Mouse (Mus musculus): Measurements from ENCODE around the gene Tdrd9. TPM values are rescaled to one million over a fixed set of nuclear protein-coding genes. Genes with fewer than 3 reads are reported as not detected.
"Not testable (repeated sequence)": the region's sequence is repeated elsewhere in the genome, so short reads cannot be mapped to it uniquely, and the experiment has no call there.

The Tdrd9 gene
- polyA plus RNA-seq, 1 experiment from 2014 or later, result 0.37 TPM

DNA sequence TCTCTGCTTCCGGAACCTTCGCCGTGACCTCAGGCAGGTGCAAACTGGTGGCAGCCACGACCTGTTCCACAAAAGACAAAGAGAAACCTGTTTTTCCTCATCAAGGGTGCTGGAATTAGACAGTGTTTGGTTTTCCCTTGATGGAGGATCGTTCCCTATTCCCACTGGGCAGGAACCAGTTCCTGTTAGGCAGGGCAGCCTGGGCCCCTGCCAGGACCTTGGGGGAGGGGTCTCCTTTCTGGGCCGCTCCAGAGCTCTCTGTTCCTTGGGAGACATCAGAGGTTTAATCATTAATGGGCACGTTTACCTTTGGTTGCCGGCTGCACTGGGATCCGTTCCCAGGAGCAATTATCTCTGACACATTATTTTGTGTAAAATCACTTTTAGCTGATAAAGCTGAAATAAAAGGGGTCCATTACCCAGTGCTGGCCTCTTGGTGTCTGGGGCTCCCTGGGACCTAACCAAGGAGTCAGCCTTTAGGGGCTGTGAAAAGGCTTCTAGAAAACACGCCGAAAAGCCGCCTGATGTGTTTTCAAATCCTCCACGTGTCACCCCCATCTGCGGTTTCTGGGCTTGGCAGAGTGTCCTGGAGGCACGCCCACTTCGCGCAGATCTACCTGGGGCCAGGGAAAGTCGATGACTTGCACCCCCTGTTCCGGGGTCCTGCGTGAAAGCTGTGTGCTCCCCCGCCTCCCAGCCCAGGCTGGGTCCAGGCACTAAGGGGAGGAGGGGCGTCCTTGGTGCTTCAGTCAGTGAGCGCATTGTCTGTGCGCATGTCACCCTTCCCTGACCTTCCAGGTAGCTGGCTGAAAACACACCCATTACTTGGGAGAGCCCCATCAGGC, 34.4 kb upstream of the Tdrd9 start:
- Histone ChIP-seq H3K4me2 (replicated peaks; ENCODE audit: low read depth, low read length) (no peak overlapping the region), H3K4me3 (ENCODE audit: low read depth, low read length) (no peak overlapping the region), H3K36me3 (ENCODE audit: control insufficient read depth, insufficient read depth, low read length) (no peaks in the 10 kb centered on the region), H3K9ac (ENCODE audit: low read depth, low read length) (no peak overlapping the region), H3K27ac (ENCODE audit: low read depth, low read length) (no peak overlapping the region), H3K9me3 (ENCODE audit: control insufficient read depth, low read length) (no peaks in the 10 kb centered on the region), H3K27me3 (ENCODE audit: control insufficient read depth, insufficient read depth, low read length) (no peaks in the 10 kb centered on the region), H3K4me1 (replicated peaks; ENCODE audit: control insufficient read depth, insufficient read depth, low read length) (0 out of 2 replicates have a peak, but pooled peaks cover 4% of the 10 kb centered on the region)
- 43% methylated on average over 24 of the region's 24 CpGs for WGBS
- DNase-seq (ENCODE audit: low spot score) (no peak), ATAC-seq (ENCODE audit: low FRiP score) (no peak)

DNA sequence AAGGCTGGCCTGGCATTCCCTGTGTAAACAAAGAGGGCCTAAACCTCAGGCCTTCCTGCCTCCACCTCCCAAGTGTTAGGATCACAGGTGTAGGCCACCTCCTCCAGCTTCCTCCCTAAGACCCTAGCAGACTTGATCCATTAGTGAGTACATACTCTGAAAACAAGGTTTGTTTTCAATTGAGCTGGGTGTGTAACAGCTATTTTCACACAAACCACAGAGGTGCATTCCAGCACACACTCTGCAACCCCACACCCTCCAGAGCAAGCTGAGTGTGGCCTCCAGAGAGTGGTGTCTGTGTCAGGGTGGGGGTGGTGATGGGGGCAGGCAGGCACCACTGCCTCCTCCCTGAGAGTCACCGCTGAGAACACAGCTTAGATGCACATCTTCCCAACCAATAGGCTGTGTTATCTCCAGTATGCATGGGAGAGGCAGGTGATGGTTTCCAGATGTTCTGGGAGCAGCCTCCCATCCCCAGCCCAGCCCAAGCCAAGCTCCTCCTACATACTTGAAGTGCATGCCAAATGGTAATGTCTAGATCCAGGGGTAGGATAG, 32.7 kb upstream of the Tdrd9 start:
- no peak for ATAC-seq (ENCODE audit: low FRiP score)
- H3K9ac ChIP-seq (ENCODE audit: low read depth, low read length), result no peak overlapping the region
- 0 out of 2 replicates have a peak, but pooled peaks cover 4% of the 10 kb centered on the region for H3K4me1 ChIP-seq (replicated peaks; ENCODE audit: control insufficient read depth, insufficient read depth, low read length)
- H3K4me3 ChIP-seq (ENCODE audit: low read depth, low read length), result no peak overlapping the region
- H3K4me2 ChIP-seq (replicated peaks; ENCODE audit: low read depth, low read length), result no peak overlapping the region
- WGBS, result 69% methylated on average over 1 of the region's 1 CpGs
- H3K27ac ChIP-seq (ENCODE audit: low read depth, low read length), result no peak overlapping the region
- no peaks in the 10 kb centered on the region for H3K36me3 ChIP-seq (ENCODE audit: control insufficient read depth, insufficient read depth, low read length)
- no peak for DNase-seq (ENCODE audit: low spot score)
- H3K27me3 ChIP-seq (ENCODE audit: control insufficient read depth, insufficient read depth, low read length), result no peaks in the 10 kb centered on the region
- no peaks in the 10 kb centered on the region for H3K9me3 ChIP-seq (ENCODE audit: control insufficient read depth, low read length)

GRCm38 (mm10) chr12:111943421-111944064, 27.8 kb upstream of the Tdrd9 start:
- H3K27me3 ChIP-seq (ENCODE audit: control insufficient read depth, insufficient read depth, low read length), result no peaks in the 10 kb centered on the region
- no peak overlapping the region for H3K4me2 ChIP-seq (replicated peaks; ENCODE audit: low read depth, low read length)
- no peak overlapping the region for H3K27ac ChIP-seq (ENCODE audit: low read depth, low read length)
- DNase-seq (ENCODE audit: low spot score) (no peak), ATAC-seq (ENCODE audit: low FRiP score) (no peak)
- no peaks in the 10 kb centered on the region for H3K9me3 ChIP-seq (ENCODE audit: control insufficient read depth, low read length)
- H3K36me3 ChIP-seq (ENCODE audit: control insufficient read depth, insufficient read depth, low read length), result no peaks in the 10 kb centered on the region
- H3K4me1 ChIP-seq (replicated peaks; ENCODE audit: control insufficient read depth, insufficient read depth, low read length), result no peaks in the 10 kb centered on the region
- H3K9ac ChIP-seq (ENCODE audit: low read depth, low read length), result no peak overlapping the region
- H3K4me3 ChIP-seq (ENCODE audit: low read depth, low read length), result no peak overlapping the region
- WGBS, result 74% methylated on average over 10 of the region's 10 CpGs

GRCm38 (mm10) chr12:111944065-111944987, 27.0 kb upstream of the Tdrd9 start:
- not testable (repeated sequence) for H3K9me3 ChIP-seq (ENCODE audit: control insufficient read depth, low read length); H3K36me3 ChIP-seq (ENCODE audit: control insufficient read depth, insufficient read depth, low read length); H3K4me2 ChIP-seq (replicated peaks; ENCODE audit: low read depth, low read length); H3K4me3 ChIP-seq (ENCODE audit: low read depth, low read length); H3K4me1 ChIP-seq (replicated peaks; ENCODE audit: control insufficient read depth, insufficient read depth, low read length); DNase-seq (ENCODE audit: low spot score); H3K9ac ChIP-seq (ENCODE audit: low read depth, low read length); H3K27me3 ChIP-seq (ENCODE audit: control insufficient read depth, insufficient read depth, low read length); H3K27ac ChIP-seq (ENCODE audit: low read depth, low read length)
- peak; percentile 30; the same call in 1 of the 2 replicates for ATAC-seq (ENCODE audit: low FRiP score)
- WGBS, result 73% methylated on average over 12 of the region's 20 CpGs

- Histone ChIP-seq H3K4me2 (replicated peaks; ENCODE audit: low read depth, low read length) (no peak overlapping the region), H3K27me3 (ENCODE audit: control insufficient read depth, insufficient read depth, low read length) (no peaks in the 10 kb centered on the region), H3K27ac (ENCODE audit: low read depth, low read length) (no peak overlapping the region), H3K4me3 (ENCODE audit: low read depth, low read length) (no peak overlapping the region), H3K36me3 (ENCODE audit: control insufficient read depth, insufficient read depth, low read length) (no peaks in the 10 kb centered on the region), H3K4me1 (replicated peaks; ENCODE audit: control insufficient read depth, insufficient read depth, low read length) (no peaks in the 10 kb centered on the region), H3K9me3 (ENCODE audit: control insufficient read depth, low read length) (no peaks in the 10 kb centered on the region), H3K9ac (ENCODE audit: low read depth, low read length) (no peak overlapping the region)
- ATAC-seq (ENCODE audit: low FRiP score) (no peak), DNase-seq (ENCODE audit: low spot score) (no peak)
- 67% methylated on average over 8 of the region's 8 CpGs for WGBS
Observed at GRCm38 (mm10) chr12:111945115-111945514, 26.2 kb upstream of the Tdrd9 start.

- H3K27ac ChIP-seq (ENCODE audit: low read depth, low read length), result 0 out of 2 replicates have a peak overlapping the region, but pooled peaks have one; percentile 3
- 66% methylated on average over 9 of the region's 15 CpGs for WGBS
- ATAC-seq (ENCODE audit: low FRiP score), result 0 out of 2 replicates have a peak, but pooled peaks have one; percentile 43
Observed at GRCm38 (mm10) chr12:111945765-111946655, 25.3 kb upstream of the Tdrd9 start.

GRCm38 (mm10) chr12:111946716-111947115, 24.6 kb upstream of the Tdrd9 start:
- Histone ChIP-seq H3K4me3 (ENCODE audit: low read depth, low read length) (no peak overlapping the region), H3K27ac (ENCODE audit: low read depth, low read length) (no peak overlapping the region), H3K9me3 (ENCODE audit: control insufficient read depth, low read length) (no peaks in the 10 kb centered on the region), H3K4me1 (replicated peaks; ENCODE audit: control insufficient read depth, insufficient read depth, low read length) (no peaks in the 10 kb centered on the region), H3K27me3 (ENCODE audit: control insufficient read depth, insufficient read depth, low read length) (no peaks in the 10 kb centered on the region), H3K4me2 (replicated peaks; ENCODE audit: low read depth, low read length) (no peak overlapping the region), H3K36me3 (ENCODE audit: control insufficient read depth, insufficient read depth, low read length) (no peaks in the 10 kb centered on the region), H3K9ac (ENCODE audit: low read depth, low read length) (no peak overlapping the region)
- no peak for DNase-seq (ENCODE audit: low spot score)
- no peak for ATAC-seq (ENCODE audit: low FRiP score)
- 33% methylated on average over 2 of the region's 2 CpGs for WGBS

More at GRCm38 (mm10) chr12:111945765-111946655, 25.3 kb upstream of the Tdrd9 start:
- not testable (repeated sequence) for H3K4me2 ChIP-seq (replicated peaks; ENCODE audit: low read depth, low read length); DNase-seq (ENCODE audit: low spot score); H3K9ac ChIP-seq (ENCODE audit: low read depth, low read length); H3K4me1 ChIP-seq (replicated peaks; ENCODE audit: control insufficient read depth, insufficient read depth, low read length); H3K27me3 ChIP-seq (ENCODE audit: control insufficient read depth, insufficient read depth, low read length); H3K9me3 ChIP-seq (ENCODE audit: control insufficient read depth, low read length); H3K36me3 ChIP-seq (ENCODE audit: control insufficient read depth, insufficient read depth, low read length); H3K4me3 ChIP-seq (ENCODE audit: low read depth, low read length)
